Mouse (Mus musculus) lung, postnatal 25 days (tissue): ENCODE data around the gene Glp1r.

Experiments used
- DNase-seq: peaks from one replicate; pipeline ENCODE4 v3.0.0; 2022; ENCODE audit warnings: low spot score

Glp1r gene

GRCm38 (mm10) chr17:30912536-30912935, 10.9 kb downstream of the Glp1r start:
- no peak for DNase-seq

GRCm38 (mm10) chr17:30914264-30914663, 12.6 kb downstream of the Glp1r start:
- no peak for DNase-seq

- DNase-seq, result no peak
Measured at GRCm38 (mm10) chr17:30923566-30923965, 21.9 kb downstream of the Glp1r start.

- DNase-seq, result no peak
Measured at GRCm38 (mm10) chr17:30930827-30931226, 29.2 kb downstream of the Glp1r start.

- DNase-seq, result no peak
Measured at GRCm38 (mm10) chr17:30932836-30933235, 31.2 kb downstream of the Glp1r start.

- DNase-seq, result no peak
Measured at GRCm38 (mm10) chr17:30935301-30935700, 33.7 kb downstream of the Glp1r start.

- DNase-seq, result no peak
Measured at GRCm38 (mm10) chr17:30938554-30938953, 36.9 kb downstream of the Glp1r start.

GRCm38 (mm10) chr17:30948382-30948781, 46.8 kb downstream of the Glp1r start:
- no peak for DNase-seq

- peak; percentile 56 for DNase-seq
Measured at GRCm38 (mm10) chr17:30950780-30951179, 49.2 kb downstream of the Glp1r start.

GRCm38 (mm10) chr17:30951600-30951999, 50.0 kb downstream of the Glp1r start:
- DNase-seq, result no peak

- no peak for DNase-seq
Measured at GRCm38 (mm10) chr17:30954340-30954739, 52.7 kb downstream of the Glp1r start, which contains the start of gene Umodl1. Gene Umodl1 (plus strand): TSS chr17:30954640.

GRCm38 (mm10) chr17:30961936-30962592, 60.4 kb downstream of the Glp1r start:
- no peak for DNase-seq

- no peak for DNase-seq
Measured at GRCm38 (mm10) chr17:30962880-30963279, 61.3 kb downstream of the Glp1r start.

- DNase-seq, result no peak
Measured at GRCm38 (mm10) chr17:30969983-30970382, 68.4 kb downstream of the Glp1r start.

- DNase-seq, result no peak
Measured at GRCm38 (mm10) chr17:30971877-30972276, 70.3 kb downstream of the Glp1r start.

GRCm38 (mm10) chr17:30973332-30973731, 71.7 kb downstream of the Glp1r start:
- peak; percentile 3 for DNase-seq

- no peak for DNase-seq
Measured at GRCm38 (mm10) chr17:30977290-30977689, 75.7 kb downstream of the Glp1r start.

- no peak for DNase-seq
Measured at GRCm38 (mm10) chr17:30978556-30978955, 76.9 kb downstream of the Glp1r start.

GRCm38 (mm10) chr17:30983521-30983920, 81.9 kb downstream of the Glp1r start:
- DNase-seq, result no peak

- peak; percentile 27 for DNase-seq
Measured at GRCm38 (mm10) chr17:30990254-30990653, 88.6 kb downstream of the Glp1r start.
